Mouse (Mus musculus) kidney, postnatal 0 days (tissue): ENCODE data around the gene Ccdc185. TPM values are rescaled to one million over a fixed set of nuclear protein-coding genes. Genes with fewer than 3 reads are reported as not detected.

Source experiments
- ATAC-seq: fragments of 200-750 bp; cut with Nextera tagmentation; replicated peaks from 2 replicates; pipeline ENCODE4 v1.8.0; 2017; ENCODE audit warnings: low read depth, moderate number of reproducible peaks, moderate TSS enrichment, moderate library complexity; ENCODE audit not compliant: low FRiP score
- DNase-seq: peaks from one replicate; pipeline ENCODE4 v3.0.0-alpha.2; 2016; ENCODE audit warnings: low spot score
- H3K27ac ChIP-seq: fragments of 300-500 bp; sonication (generic); 2 replicates; pipeline ENCODE4 v1.5.1; 2014; ENCODE audit warnings: mild to moderate bottlenecking
- H3K27me3 ChIP-seq: fragments of 300-500 bp; sonication (generic); 2 replicates; pipeline ENCODE4 v1.6.1; 2014; ENCODE audit warnings: low read length, mixed read lengths; ENCODE audit not compliant: insufficient read depth
- H3K36me3 ChIP-seq: fragments of 300-500 bp; sonication (generic); 2 replicates; pipeline ENCODE4 v1.6.1; 2014; ENCODE audit warnings: low read length, mixed read lengths; ENCODE audit not compliant: insufficient read depth
- H3K4me1 ChIP-seq: fragments of 300-500 bp; sonication (generic); replicated peaks from 2 replicates; pipeline ENCODE4 v1.6.1; 2014; ENCODE audit warnings: antibody characterized with exemption, low read length, mixed read lengths; ENCODE audit not compliant: insufficient read depth
- H3K4me2 ChIP-seq: fragments of 300-500 bp; sonication (generic); 2 replicates; pipeline ENCODE4 v1.6.1; 2014; ENCODE audit warnings: mild to moderate bottlenecking, low read length, moderate library complexity, mixed read lengths
- H3K4me3 ChIP-seq: fragments of 300-500 bp; sonication (generic); replicated peaks from 2 replicates; pipeline ENCODE4 v1.5.1; 2014; ENCODE audit warnings: low read depth, low read length
- H3K9ac ChIP-seq: fragments of 300-500 bp; sonication (generic); 2 replicates; pipeline ENCODE4 v1.6.1; 2014; ENCODE audit warnings: low read depth, low read length
- H3K9me3 ChIP-seq: fragments of 300-500 bp; sonication (generic); replicated peaks from 2 replicates; pipeline ENCODE4 v1.6.1; 2016; ENCODE audit warnings: low read length, inconsistent platforms, mixed read lengths
- CTCF ChIP-seq: IDR thresholded peaks from 2 replicates; pipeline ENCODE4 v1.5.1; 2016; ENCODE audit warnings: antibody characterized with exemption, low read depth, mild to moderate bottlenecking, moderate library complexity
- WGBS: fragments of 180-500 bp; shearing (Covaris S2); extraction: QIAGEN DNeasy Blood & Tissue Kit; methylation state at CpG from one replicate; pipeline ENCODE4 v1.1.7; 2014; 5-methylcytosine and 5-hydroxymethylcytosine counted together
- polyA plus RNA-seq: library from polyadenylated mRNA; unstranded; fragments of >200 nt; fragmentation: Nextera tagmentation; extraction: Ambion mirVana; gene quantifications from 2 replicates; pipeline ENCODE4 v1.2.1, GENCODE M21; 2015

Gene Ccdc185
- polyA plus RNA-seq, 1 experiment from 2014 or later: not detected

- Histone ChIP-seq H3K27ac (no peak overlapping the region), H3K4me1 (no peaks in the 10 kb centered on the region), H3K9ac (no peak overlapping the region), H3K4me3 (no peak overlapping the region), H3K36me3 (no peaks in the 10 kb centered on the region), H3K27me3 (no peaks in the 10 kb centered on the region), H3K4me2 (no peak overlapping the region), H3K9me3 (no peaks in the 10 kb centered on the region)
- DNase-seq (no peak), ATAC-seq (no peak)
- WGBS: 69% methylated on average over 9 of the region's 9 CpGs
- TF ChIP-seq CTCF: no peak
Measured at GRCm38 (mm10) chr1:182699392-182700347, 49.3 kb downstream of the Ccdc185 start.

Other genes starting within 250 kb of the Ccdc185 start
- gene Capn2, start 231.6 kb downstream of the Ccdc185 start, polyA plus RNA-seq: 95.1 and 106 TPM in 2 replicates
- 0.11 and 0.13 TPM in 2 replicates for gene Capn8, start 184.2 kb downstream of the Ccdc185 start, polyA plus RNA-seq
- 26.0 and 27.4 TPM in 2 replicates for gene Susd4, start 14.7 kb upstream of the Ccdc185 start, polyA plus RNA-seq
- 0.74 and 1.2 TPM in 2 replicates for gene Tlr5, start 205.6 kb upstream of the Ccdc185 start, polyA plus RNA-seq